Mouse (Mus musculus): Measurements from ENCODE around the gene Gm10271. TPM values are rescaled to one million over a fixed set of nuclear protein-coding genes. Genes with fewer than 3 reads are reported as not detected.

Gene Gm10271
- polyA plus RNA-seq, 1 experiment = not detected

DNA sequence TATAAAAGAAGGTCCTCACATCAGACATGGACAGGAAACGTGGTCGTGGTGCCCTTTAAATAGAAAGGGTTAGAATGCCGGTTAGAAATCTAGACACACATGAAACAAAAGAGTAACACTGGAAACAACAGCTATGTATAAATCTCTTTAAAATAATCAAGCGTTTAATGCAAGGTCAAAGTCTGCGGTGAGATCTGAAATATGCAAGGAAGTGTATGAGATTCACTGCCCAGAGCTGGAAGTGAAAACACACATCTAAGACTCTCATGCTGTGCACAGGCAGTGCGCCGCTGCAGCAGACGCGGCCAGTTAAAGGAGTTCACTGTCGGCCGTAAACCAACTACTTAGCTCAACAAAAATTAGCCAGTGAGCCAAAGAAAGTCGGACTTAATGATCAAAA, 37.4 kb downstream of the Gm10271 start:
- TF ChIP-seq POLR2A (IDR thresholded peaks at IDR 0.05; ENCODE audit: low read depth, low read length) = no peak
- TF ChIP-seq CTCF (conservative IDR thresholded peaks at IDR 0.05; ENCODE audit: insufficient read depth, insufficient read length, low read depth, low read length) = no peak
- 49% methylated on average over 12 of the region's 12 CpGs for WGBS
- H3K4me3 ChIP-seq (ENCODE audit: insufficient read depth, low read depth, low read length) = no peak overlapping the region
- H3K4me1 ChIP-seq (ENCODE audit: control insufficient read depth, insufficient read depth, low read length) = no peaks in the 10 kb centered on the region; the same call in 1 of the 2 replicates
- H3K27ac ChIP-seq (ENCODE audit: insufficient read depth, low read depth, low read length) = no peak overlapping the region
- no peaks in the 10 kb centered on the region for H3K27me3 ChIP-seq (replicated peaks; ENCODE audit: control insufficient read depth, insufficient read depth, low read length)
- no peak for DNase-seq
- H3K36me3 ChIP-seq (ENCODE audit: control insufficient read depth, insufficient read depth, low read length) = peaks cover 25% of the 10 kb centered on the region

GRCm38 (mm10) chr10:116933794-116934193, 38.6 kb downstream of the Gm10271 start:
- peaks cover 27% of the 10 kb centered on the region for H3K36me3 ChIP-seq (ENCODE audit: control insufficient read depth, insufficient read depth, low read length)
- no peaks in the 10 kb centered on the region for H3K27me3 ChIP-seq (replicated peaks; ENCODE audit: control insufficient read depth, insufficient read depth, low read length)
- no peak for DNase-seq
- no peaks in the 10 kb centered on the region; the same call in 1 of the 2 replicates for H3K4me1 ChIP-seq (ENCODE audit: control insufficient read depth, insufficient read depth, low read length)
- TF ChIP-seq CTCF (conservative IDR thresholded peaks at IDR 0.05; ENCODE audit: insufficient read depth, insufficient read length, low read depth, low read length) = no peak
- H3K4me3 ChIP-seq (ENCODE audit: insufficient read depth, low read depth, low read length) = no peak overlapping the region
- no peak overlapping the region for H3K27ac ChIP-seq (ENCODE audit: insufficient read depth, low read depth, low read length)
- 68% methylated on average over 7 of the region's 7 CpGs for WGBS

- Histone ChIP-seq H3K27me3 (replicated peaks; ENCODE audit: control insufficient read depth, insufficient read depth, low read length) (no peaks in the 10 kb centered on the region), H3K4me1 (ENCODE audit: control insufficient read depth, insufficient read depth, low read length) (no peaks in the 10 kb centered on the region; the same call in 1 of the 2 replicates), H3K36me3 (ENCODE audit: control insufficient read depth, insufficient read depth, low read length) (peaks cover 27% of the 10 kb centered on the region), H3K27ac (ENCODE audit: insufficient read depth, low read depth, low read length) (no peak overlapping the region), H3K4me3 (ENCODE audit: insufficient read depth, low read depth, low read length) (no peak overlapping the region)
- DNase-seq = no peak
- no peak for TF ChIP-seq POLR2A (IDR thresholded peaks at IDR 0.05; ENCODE audit: low read depth, low read length)
- 81% methylated on average over 13 of the region's 13 CpGs for WGBS
Measured at GRCm38 (mm10) chr10:116932418-116932817, 40.0 kb downstream of the Gm10271 start.

DNA sequence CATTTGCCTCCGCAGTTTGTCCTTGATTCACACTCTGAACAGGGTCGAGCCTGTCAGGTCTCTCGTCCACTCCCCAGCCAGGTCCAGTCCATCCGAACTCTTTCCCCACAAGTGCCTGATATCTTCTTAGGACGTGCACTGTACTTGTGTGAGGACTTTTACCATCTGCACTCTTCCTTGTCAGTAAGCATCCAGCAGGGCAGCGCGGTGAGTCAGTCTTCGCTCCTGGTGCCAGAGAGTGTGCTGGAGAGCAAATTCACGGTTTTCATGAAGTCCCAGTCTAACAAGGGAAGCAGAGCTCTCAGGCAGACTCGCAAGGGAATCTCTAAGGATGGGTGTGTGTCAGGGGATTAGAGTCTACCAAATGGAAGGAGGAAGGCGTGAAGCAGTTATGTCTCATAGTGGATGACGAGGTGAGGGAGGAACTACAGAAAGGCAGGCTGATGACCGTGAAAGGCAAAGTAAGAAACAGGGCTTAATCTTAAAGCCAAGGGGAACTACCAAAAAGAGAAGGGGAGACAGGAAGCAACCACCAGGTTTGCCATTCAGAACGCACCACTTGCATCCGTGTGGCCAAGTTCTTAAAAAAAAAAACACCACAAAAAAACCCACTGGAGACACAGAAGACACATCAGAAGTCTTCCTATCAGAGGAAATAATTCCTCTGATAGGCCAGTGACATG, 40.8 kb downstream of the Gm10271 start:
- Histone ChIP-seq H3K27me3 (replicated peaks; ENCODE audit: control insufficient read depth, insufficient read depth, low read length) (no peaks in the 10 kb centered on the region), H3K36me3 (ENCODE audit: control insufficient read depth, insufficient read depth, low read length) (peaks cover 21% of the 10 kb centered on the region), H3K27ac (ENCODE audit: insufficient read depth, low read depth, low read length) (no peak overlapping the region), H3K4me1 (ENCODE audit: control insufficient read depth, insufficient read depth, low read length) (no peaks in the 10 kb centered on the region; the same call in 1 of the 2 replicates), H3K4me3 (ENCODE audit: insufficient read depth, low read depth, low read length) (no peak overlapping the region)
- WGBS = 77% methylated on average over 15 of the region's 15 CpGs
- DNase-seq = no peak
- TF ChIP-seq CTCF (conservative IDR thresholded peaks at IDR 0.05; ENCODE audit: insufficient read depth, insufficient read length, low read depth, low read length) (no peak), POLR2A (IDR thresholded peaks at IDR 0.05; ENCODE audit: low read depth, low read length) (no peak)

GRCm38 (mm10) chr10:116930936-116931335, 41.5 kb downstream of the Gm10271 start:
- DNase-seq = no peak
- Histone ChIP-seq H3K36me3 (ENCODE audit: control insufficient read depth, insufficient read depth, low read length) (peaks cover 24% of the 10 kb centered on the region), H3K4me3 (ENCODE audit: insufficient read depth, low read depth, low read length) (no peak overlapping the region), H3K27me3 (replicated peaks; ENCODE audit: control insufficient read depth, insufficient read depth, low read length) (no peaks in the 10 kb centered on the region), H3K4me1 (ENCODE audit: control insufficient read depth, insufficient read depth, low read length) (no peaks in the 10 kb centered on the region; the same call in 1 of the 2 replicates), H3K27ac (ENCODE audit: insufficient read depth, low read depth, low read length) (no peak overlapping the region)
- WGBS = 43% methylated on average over 6 of the region's 7 CpGs
- TF ChIP-seq CTCF (conservative IDR thresholded peaks at IDR 0.05; ENCODE audit: insufficient read depth, insufficient read length, low read depth, low read length) (no peak), POLR2A (IDR thresholded peaks at IDR 0.05; ENCODE audit: low read depth, low read length) (no peak)

GRCm38 (mm10) chr10:116930506-116930905, 41.9 kb downstream of the Gm10271 start:
- Histone ChIP-seq H3K4me3 (ENCODE audit: insufficient read depth, low read depth, low read length) (no peak overlapping the region), H3K27me3 (replicated peaks; ENCODE audit: control insufficient read depth, insufficient read depth, low read length) (no peaks in the 10 kb centered on the region), H3K36me3 (ENCODE audit: control insufficient read depth, insufficient read depth, low read length) (peaks cover 25% of the 10 kb centered on the region), H3K4me1 (ENCODE audit: control insufficient read depth, insufficient read depth, low read length) (no peaks in the 10 kb centered on the region; the same call in 1 of the 2 replicates), H3K27ac (ENCODE audit: insufficient read depth, low read depth, low read length) (no peak overlapping the region)
- no peak for DNase-seq
- 43% methylated on average over 7 of the region's 7 CpGs for WGBS
- TF ChIP-seq CTCF (conservative IDR thresholded peaks at IDR 0.05; ENCODE audit: insufficient read depth, insufficient read length, low read depth, low read length) (no peak), POLR2A (IDR thresholded peaks at IDR 0.05; ENCODE audit: low read depth, low read length) (no peak)

GRCm38 (mm10) chr10:116928826-116929225, 43.6 kb downstream of the Gm10271 start:
- no peak for DNase-seq
- Histone ChIP-seq H3K27me3 (replicated peaks; ENCODE audit: control insufficient read depth, insufficient read depth, low read length) (no peaks in the 10 kb centered on the region), H3K4me1 (ENCODE audit: control insufficient read depth, insufficient read depth, low read length) (no peaks in the 10 kb centered on the region; the same call in 1 of the 2 replicates), H3K4me3 (ENCODE audit: insufficient read depth, low read depth, low read length) (no peak overlapping the region), H3K27ac (ENCODE audit: insufficient read depth, low read depth, low read length) (no peak overlapping the region), H3K36me3 (ENCODE audit: control insufficient read depth, insufficient read depth, low read length) (peaks cover 24% of the 10 kb centered on the region)
- TF ChIP-seq POLR2A (IDR thresholded peaks at IDR 0.05; ENCODE audit: low read depth, low read length) = no peak
- WGBS = 47% methylated on average over 3 of the region's 3 CpGs
